Mouse (Mus musculus): ENCODE measurements at regions not wholly inside any gene's neighbourhood (a gene's known extent, or its start where the extent isn't known, plus 50 kb on each side); places are given as distances from the start of the nearest gene placed in this dataset.
A peak's percentile ranks its signal among the peaks of the same experiment; 100 is the strongest.

GRCm38 (mm10) chr3:112733205-112733604, 525.4 kb downstream of the Amy2a5 start:
- no peak for DNase-seq (ENCODE audit: low spot score in 2 of 2)

- no peak for DNase-seq (ENCODE audit: low spot score in 2 of 2)
Measured at GRCm38 (mm10) chr3:112699531-112700125, 559.0 kb downstream of the Amy2a5 start.

GRCm38 (mm10) chr3:112688151-112688550, 570.5 kb downstream of the Amy2a5 start:
- DNase-seq (ENCODE audit: low spot score in 2 of 2) = no peak

GRCm38 (mm10) chr3:112638581-112638980, 620.1 kb downstream of the Amy2a5 start:
- no peak for DNase-seq (ENCODE audit: low spot score in 2 of 2)

- no peak for DNase-seq (ENCODE audit: low spot score in 2 of 2)
Measured at GRCm38 (mm10) chr3:112603470-112603869, 655.2 kb downstream of the Amy2a5 start.

- peak in 1 of 2 experiments; percentile 8 for DNase-seq (ENCODE audit: low spot score in 2 of 2)
Measured at GRCm38 (mm10) chr3:112582314-112582713, 676.3 kb downstream of the Amy2a5 start.
